Mouse (Mus musculus): ENCODE measurements at regions not wholly inside any gene's neighbourhood (a gene's known extent, or its start where the extent isn't known, plus 50 kb on each side); places are given as distances from the start of the nearest gene placed in this dataset.

GRCm38 (mm10) chr11:45456724-45457123, 395.1 kb upstream of the Clint1 start:
- no peak for TF ChIP-seq CTCF (IDR thresholded peaks at IDR 0.05; ENCODE audit: insufficient read depth, low read depth, low read length)
- TF ChIP-seq POLR2A (IDR thresholded peaks at IDR 0.05; ENCODE audit: insufficient read depth, low read depth, low read length), result no peak
